Mouse (Mus musculus) testis, adult 2 months (tissue): ENCODE measurements around the gene Catsperz.

Experiments used
- CTCF ChIP-seq: fragments of 200-500 bp; IDR thresholded peaks from 2 replicates; pipeline ENCODE4 v1.5.1; 2012; ENCODE audit warnings: low read depth, mild to moderate bottlenecking, inconsistent platforms, low read length, moderate library complexity; ENCODE audit not compliant: control insufficient read depth, insufficient read depth, insufficient replicate concordance
- POLR2A ChIP-seq: fragments of 200-500 bp; IDR thresholded peaks from 2 replicates; pipeline ENCODE4 v1.6.1; 2012; ENCODE audit warnings: low read depth, mild to moderate bottlenecking, inconsistent platforms, low read length, moderate library complexity; ENCODE audit not compliant: control insufficient read depth

DNA sequence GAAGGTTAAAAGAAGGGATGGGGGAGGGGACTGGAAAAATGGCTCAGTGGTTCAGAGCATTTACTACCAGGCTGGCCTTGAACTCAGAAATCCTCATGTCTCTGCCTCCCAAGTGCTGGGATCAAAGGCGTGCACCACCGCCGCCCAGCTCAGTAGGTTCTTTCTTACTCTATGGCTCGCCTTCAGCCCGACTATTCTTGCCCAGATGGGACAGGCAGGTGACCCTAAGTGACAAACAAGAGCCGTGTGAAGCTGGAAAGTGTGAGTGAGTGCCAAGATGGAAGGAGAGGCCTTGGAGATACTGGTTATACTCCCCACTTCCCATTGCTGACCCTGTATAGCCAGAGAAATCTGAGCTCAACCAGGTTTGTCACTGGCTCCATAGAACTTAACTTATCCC is 18.5 kb upstream of the Catsperz start:
- TF ChIP-seq CTCF: no peak
- no peak for TF ChIP-seq POLR2A
